Mouse (Mus musculus): ENCODE data around the gene Csrp2.

GRCm38 (mm10) chr10:110903862-110904261, 15.7 kb upstream of the Csrp2 start:
- TF ChIP-seq POLR2A (IDR thresholded peaks at IDR 0.05; ENCODE audit: borderline replicate concordance, low read depth, low read length), result no peak
- no peak for TF ChIP-seq CTCF (IDR thresholded peaks at IDR 0.05; ENCODE audit: low read depth, low read length)
